Mouse (Mus musculus) forelimb bud, embryonic 11.5 days (tissue): ENCODE measurements around the gene Tedc1.

Experiments used
- DNase-seq: peaks from one replicate; pipeline ENCODE4 v3.0.0-alpha.2; 2012; ENCODE audit warnings: low read depth, low spot score

Gene Tedc1

GRCm38 (mm10) chr12:113201301-113201700, 45.1 kb downstream of the Tedc1 start:
- no peak for DNase-seq

GRCm38 (mm10) chr12:113202008-113202407, 45.8 kb downstream of the Tedc1 start:
- no peak for DNase-seq

GRCm38 (mm10) chr12:113203522-113203921, 47.3 kb downstream of the Tedc1 start:
- DNase-seq: no peak

GRCm38 (mm10) chr12:113205251-113205942, 49.2 kb downstream of the Tedc1 start:
- no peak for DNase-seq

- DNase-seq: no peak
Observed at GRCm38 (mm10) chr12:113207737-113208136, 51.5 kb downstream of the Tedc1 start.

GRCm38 (mm10) chr12:113210586-113211378, 54.6 kb downstream of the Tedc1 start:
- no peak for DNase-seq

GRCm38 (mm10) chr12:113211772-113212171, 55.6 kb downstream of the Tedc1 start:
- DNase-seq: no peak

GRCm38 (mm10) chr12:113212326-113212924, 56.2 kb downstream of the Tedc1 start:
- no peak for DNase-seq

GRCm38 (mm10) chr12:113213226-113213625, 57.0 kb downstream of the Tedc1 start:
- no peak for DNase-seq

- DNase-seq: no peak
Observed at GRCm38 (mm10) chr12:113214072-113214808, 58.0 kb downstream of the Tedc1 start.

- DNase-seq: no peak
Observed at GRCm38 (mm10) chr12:113214972-113215666, 58.9 kb downstream of the Tedc1 start.
